Mouse (Mus musculus) liver, adult 2 months (tissue): ENCODE data around the gene Nek7. TPM values are rescaled to one million over a fixed set of nuclear protein-coding genes. Genes with fewer than 3 reads are reported as not detected.
A peak's percentile ranks its signal among the peaks of the same experiment; 100 is the strongest.

Experiments
- DNase-seq: peaks from one replicate; pipeline ENCODE4 v3.0.0-alpha.2; 2011; ENCODE audit warnings: low read depth, low spot score; ENCODE audit errors: extremely low read depth
- H3K27ac ChIP-seq: fragments of 200-500 bp; replicated peaks from 2 replicates; pipeline ENCODE4 v1.5.1; 2012; ENCODE audit warnings: low read depth, mild to moderate bottlenecking, control low read depth, inconsistent platforms, low read length; ENCODE audit not compliant: insufficient read depth
- H3K27me3 ChIP-seq: fragments of 200-500 bp; 2 replicates; pipeline ENCODE4 v1.6.1; 2012; ENCODE audit warnings: mild to moderate bottlenecking, moderate library complexity, low read length, inconsistent platforms; ENCODE audit not compliant: control insufficient read depth, insufficient read depth
- H3K36me3 ChIP-seq: fragments of 200-500 bp; 2 replicates; pipeline ENCODE4 v1.6.1; 2012; ENCODE audit warnings: low read length, inconsistent platforms; ENCODE audit not compliant: control insufficient read depth, insufficient read depth
- H3K4me1 ChIP-seq: fragments of 200-500 bp; 2 replicates; pipeline ENCODE4 v1.6.1; 2011; ENCODE audit warnings: low read length; ENCODE audit not compliant: control insufficient read depth, insufficient read depth
- H3K4me3 ChIP-seq: fragments of 200-500 bp; 2 replicates; pipeline ENCODE4 v1.5.1; 2011; ENCODE audit warnings: low read depth, mild to moderate bottlenecking, control low read depth, low read length, moderate library complexity; ENCODE audit not compliant: insufficient read depth
- H3K79me2 ChIP-seq: fragments of 200-500 bp; 2 replicates; pipeline ENCODE4 v1.6.1; 2012; ENCODE audit warnings: inconsistent platforms, mild to moderate bottlenecking, low read length, moderate library complexity; ENCODE audit not compliant: control insufficient read depth, insufficient read depth
- H3K9ac ChIP-seq: fragments of 200-500 bp; 2 replicates; pipeline ENCODE4 v1.6.1; 2012; ENCODE audit warnings: low read depth, mild to moderate bottlenecking, control low read depth, inconsistent platforms, low read length
- CTCF ChIP-seq: fragments of 200-500 bp; IDR thresholded peaks from 2 replicates; pipeline ENCODE4 v1.5.1; 2011; ENCODE audit warnings: low read depth, low read length, control low read depth
- POLR2A ChIP-seq: fragments of 200-500 bp; IDR thresholded peaks from 2 replicates; pipeline ENCODE4 v1.6.1; 2011; ENCODE audit warnings: low read length, control low read depth; ENCODE audit not compliant: insufficient read depth; ENCODE audit errors: extremely low read depth
- WGBS: fragments of 180-500 bp; shearing (Covaris S2); methylation state at CpG from one replicate; pipeline ENCODE4 v1.1.7; 2018; 5-methylcytosine and 5-hydroxymethylcytosine counted together
- polyA plus RNA-seq: library from polyadenylated mRNA; depleted of rRNA; stranded (reverse); fragments of >200 nt; gene quantifications from 2 replicates; pipeline ENCODE4 v1.2.3, GENCODE M21; 2012
- total RNA-seq: library from RNA; depleted of rRNA; stranded (reverse); fragments of >200 nt; gene quantifications from 2 replicates; pipeline ENCODE4 v1.2.3, GENCODE M21; 2014

Nek7 gene
- total and polyA plus RNA-seq, 2 experiments = 6.3 to 31.5 TPM

DNA sequence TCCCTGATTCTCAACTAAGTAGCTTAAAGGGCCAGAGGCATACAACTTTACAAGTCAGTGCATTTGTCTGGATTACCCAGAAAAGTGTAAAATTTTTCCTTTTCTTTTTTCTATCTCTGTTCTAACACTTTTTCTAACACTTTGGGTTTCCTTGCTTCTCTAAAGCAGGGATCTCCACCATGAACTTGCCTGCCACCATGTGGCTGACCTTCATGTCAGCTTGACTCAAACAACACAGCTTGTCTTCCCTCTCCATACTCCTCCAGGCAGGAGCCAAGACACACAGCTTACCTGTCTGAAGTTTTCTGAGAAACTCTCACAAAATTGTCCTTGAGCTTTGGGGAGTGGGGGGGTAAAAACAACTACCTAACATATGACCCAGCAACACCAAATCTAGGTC, 17.9 kb upstream of the Nek7 start:
- H3K79me2 ChIP-seq = no peaks in the 10 kb centered on the region
- no peaks in the 10 kb centered on the region for H3K4me1 ChIP-seq
- H3K36me3 ChIP-seq = no peaks in the 10 kb centered on the region
- H3K9ac ChIP-seq = no peak overlapping the region
- no peaks in the 10 kb centered on the region for H3K27me3 ChIP-seq
- TF ChIP-seq CTCF = peak; percentile 63
- TF ChIP-seq POLR2A = no peak
- peak; percentile 53 for DNase-seq
- H3K27ac ChIP-seq = no peak overlapping the region
- H3K4me3 ChIP-seq = no peak overlapping the region

- H3K4me3 ChIP-seq = no peak overlapping the region
- no peak for DNase-seq
- no peak overlapping the region for H3K9ac ChIP-seq
- no peak overlapping the region for H3K27ac ChIP-seq
- TF ChIP-seq CTCF = no peak
- TF ChIP-seq POLR2A = no peak
- no peaks in the 10 kb centered on the region for H3K79me2 ChIP-seq
- no peaks in the 10 kb centered on the region for H3K4me1 ChIP-seq
- H3K36me3 ChIP-seq = no peaks in the 10 kb centered on the region
- 93% methylated on average over 1 of the region's 1 CpGs for WGBS
- H3K27me3 ChIP-seq = no peaks in the 10 kb centered on the region
Observed at GRCm38 (mm10) chr1:138634561-138634960, 14.6 kb upstream of the Nek7 start.

DNA sequence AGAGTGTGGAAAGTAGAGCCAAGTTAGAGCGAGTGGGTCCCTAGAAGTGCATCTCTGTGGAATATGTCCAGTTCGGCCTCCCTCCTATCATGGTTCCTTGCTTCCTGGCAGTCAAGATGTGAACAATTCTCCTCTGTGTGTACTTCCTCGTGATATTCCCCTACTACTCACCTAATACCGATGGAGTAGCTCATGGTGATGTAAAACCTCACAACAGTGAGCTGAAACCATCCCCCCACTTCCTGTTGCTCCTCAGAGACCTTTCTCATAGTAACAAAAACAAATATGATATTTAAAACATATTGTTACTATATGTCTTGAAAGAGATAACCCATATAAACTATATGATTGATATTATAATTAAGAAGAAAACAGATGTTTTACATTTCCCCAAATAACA, 9.0 kb upstream of the Nek7 start:
- no peak for TF ChIP-seq POLR2A
- TF ChIP-seq CTCF = no peak
- Histone ChIP-seq H3K79me2 (no peaks in the 10 kb centered on the region), H3K36me3 (no peaks in the 10 kb centered on the region), H3K27me3 (no peaks in the 10 kb centered on the region), H3K9ac (no peak overlapping the region), H3K4me1 (peaks cover 2% of the 10 kb centered on the region), H3K4me3 (no peak overlapping the region), H3K27ac (no peak overlapping the region)
- DNase-seq = no peak
- whole genome bisulfite sequencing = 83% methylated on average over 4 of the region's 4 CpGs

DNA sequence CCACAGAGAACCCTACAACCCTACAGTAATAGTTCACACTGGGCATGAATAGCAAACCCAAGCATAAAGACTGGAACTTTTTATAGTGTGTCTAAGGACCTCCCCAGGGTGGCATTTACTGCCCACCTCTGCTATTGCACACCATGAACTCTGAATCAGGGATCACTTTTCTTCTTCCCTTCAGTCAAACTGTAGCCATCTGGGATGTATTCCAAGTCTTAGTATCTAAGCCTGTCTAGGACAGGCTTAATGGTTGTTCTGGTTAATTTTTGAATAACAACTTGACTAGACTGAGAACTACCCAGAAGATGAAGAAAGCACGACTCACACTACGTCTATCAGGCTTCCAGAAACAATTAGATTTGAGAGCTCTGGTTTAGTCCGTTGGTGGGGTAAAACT, 8.5 kb upstream of the Nek7 start:
- 87% methylated on average over 3 of the region's 3 CpGs for WGBS
- no peak for DNase-seq
- H3K27ac ChIP-seq = no peak overlapping the region
- no peak for TF ChIP-seq POLR2A
- TF ChIP-seq CTCF = no peak
- H3K27me3 ChIP-seq = no peaks in the 10 kb centered on the region
- H3K4me1 ChIP-seq = peaks cover 2% of the 10 kb centered on the region
- H3K79me2 ChIP-seq = no peaks in the 10 kb centered on the region
- H3K9ac ChIP-seq = no peak overlapping the region
- H3K36me3 ChIP-seq = no peaks in the 10 kb centered on the region
- H3K4me3 ChIP-seq = no peak overlapping the region

- H3K36me3 ChIP-seq = no peaks in the 10 kb centered on the region
- no peak for DNase-seq
- no peak overlapping the region for H3K4me3 ChIP-seq
- no peaks in the 10 kb centered on the region for H3K79me2 ChIP-seq
- TF ChIP-seq POLR2A = no peak
- no peak for TF ChIP-seq CTCF
- no peak overlapping the region for H3K9ac ChIP-seq
- no peaks in the 10 kb centered on the region for H3K27me3 ChIP-seq
- peaks cover 2% of the 10 kb centered on the region for H3K4me1 ChIP-seq
- 89% methylated on average over 3 of the region's 3 CpGs for WGBS
- H3K27ac ChIP-seq = no peak overlapping the region
Observed at GRCm38 (mm10) chr1:138627804-138628203, 7.9 kb upstream of the Nek7 start.

DNA sequence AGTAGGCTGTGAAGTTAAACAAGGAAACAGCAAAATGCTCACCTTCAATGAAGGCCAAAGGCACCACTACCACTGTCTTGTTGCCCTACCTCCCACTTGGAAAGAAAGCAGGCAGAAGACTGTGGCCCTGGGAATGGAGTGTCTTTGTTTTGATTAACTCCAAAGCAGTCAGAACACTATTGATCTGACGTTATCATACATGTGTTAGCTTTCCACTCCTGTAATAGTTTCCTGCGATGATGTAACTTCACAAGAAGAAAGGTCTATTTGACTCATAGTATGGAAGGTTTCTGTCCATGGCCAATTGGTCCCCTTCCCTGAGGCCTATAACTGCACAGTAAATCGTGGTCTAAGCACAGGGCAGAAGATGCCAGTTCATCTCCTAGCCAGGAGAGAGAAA, 6.3 kb upstream of the Nek7 start:
- peaks cover 2% of the 10 kb centered on the region for H3K4me1 ChIP-seq
- no peaks in the 10 kb centered on the region for H3K36me3 ChIP-seq
- DNase-seq = peak; percentile 78
- no peak overlapping the region for H3K4me3 ChIP-seq
- no peaks in the 10 kb centered on the region for H3K27me3 ChIP-seq
- TF ChIP-seq CTCF = no peak
- no peak for TF ChIP-seq POLR2A
- WGBS = 37% methylated on average over 3 of the region's 3 CpGs
- H3K9ac ChIP-seq = no peak overlapping the region
- no peak overlapping the region for H3K27ac ChIP-seq
- no peaks in the 10 kb centered on the region for H3K79me2 ChIP-seq
